Mouse (Mus musculus): ENCODE measurements around the gene Tmem107. TPM values are rescaled to one million over a fixed set of nuclear protein-coding genes. Genes with fewer than 3 reads are reported as not detected.

Tmem107 gene
- total and polyA plus RNA-seq, 2 experiments from 2014 or later: 41.7 to 45.6 TPM

GRCm38 (mm10) chr11:69121001-69121740 lies 50.6 kb downstream of the Tmem107 start:
- peak overlapping the region; percentile 73 for H3K9ac ChIP-seq
- H3K4me2 ChIP-seq (ENCODE audit: low read depth): peak overlapping the region; percentile 96
- H3K27ac ChIP-seq (ENCODE audit: low read depth, low read length): no peak overlapping the region
- no peaks in the 10 kb centered on the region for H3K36me3 ChIP-seq (ENCODE audit: insufficient read depth)
- DNase-seq (peak; percentile 11), ATAC-seq (no peak)
- H3K27me3 ChIP-seq (ENCODE audit: insufficient read depth, low read length): no peaks in the 10 kb centered on the region
- H3K9me3 ChIP-seq (ENCODE audit: low read length): no peaks in the 10 kb centered on the region
- WGBS: 4% methylated on average over 33 of the region's 33 CpGs
- peaks cover 18% of the 10 kb centered on the region for H3K4me1 ChIP-seq (ENCODE audit: insufficient read depth)
- no peak for TF ChIP-seq CTCF (IDR thresholded peaks at IDR 0.05; ENCODE audit: low read depth)
- peak overlapping the region; percentile 85 for H3K4me3 ChIP-seq (ENCODE audit: low read depth, low read length)

- H3K4me3 ChIP-seq (ENCODE audit: low read depth, low read length): peak overlapping the region; percentile 85
- no peaks in the 10 kb centered on the region for H3K36me3 ChIP-seq (ENCODE audit: insufficient read depth)
- H3K27ac ChIP-seq (ENCODE audit: low read depth, low read length): peak overlapping the region; percentile 75
- H3K27me3 ChIP-seq (ENCODE audit: insufficient read depth, low read length): no peaks in the 10 kb centered on the region
- WGBS: 3% methylated on average over 31 of the region's 32 CpGs
- peak overlapping the region; percentile 73 for H3K9ac ChIP-seq
- peaks cover 18% of the 10 kb centered on the region for H3K4me1 ChIP-seq (ENCODE audit: insufficient read depth)
- TF ChIP-seq CTCF (IDR thresholded peaks at IDR 0.05; ENCODE audit: low read depth): no peak
- no peaks in the 10 kb centered on the region for H3K9me3 ChIP-seq (ENCODE audit: low read length)
- peak overlapping the region; percentile 96 for H3K4me2 ChIP-seq (ENCODE audit: low read depth)
- ATAC-seq (no peak), DNase-seq (peak; percentile 61)
Measured at GRCm38 (mm10) chr11:69121741-69122335, 51.2 kb downstream of the Tmem107 start.

GRCm38 (mm10) chr11:69122336-69122951 lies 51.8 kb downstream of the Tmem107 start, which contains the start of gene 9130213A22Rik:
Gene 9130213A22Rik (minus strand): TSS chr11:69122589.
- Histone ChIP-seq H3K4me3 (ENCODE audit: low read depth, low read length) (peak within 1 kb of the TSS; percentile 85), H3K4me1 (ENCODE audit: insufficient read depth) (peaks cover 18% of the 10 kb centered on the region), H3K4me2 (ENCODE audit: low read depth) (peak within 1 kb of the TSS; percentile 96), H3K9me3 (ENCODE audit: low read length) (no peaks in the 10 kb centered on the region), H3K9ac (peak within 1 kb of the TSS; percentile 73), H3K36me3 (ENCODE audit: insufficient read depth) (no peaks in the 10 kb centered on the region), H3K27me3 (ENCODE audit: insufficient read depth, low read length) (no peaks in the 10 kb centered on the region), H3K27ac (ENCODE audit: low read depth, low read length) (peak within 1 kb of the TSS; percentile 75)
- peak; percentile 89 for DNase-seq
- WGBS: 1% methylated on average over 65 of the region's 66 CpGs
- ATAC-seq: peak; percentile 63
- peak; percentile 79 for TF ChIP-seq CTCF (IDR thresholded peaks at IDR 0.05; ENCODE audit: low read depth)

Other genes with a start within 250 kb of the Tmem107 start
- gene Ndel1, start 198.9 kb upstream of the Tmem107 start, total RNA-seq (2014; rRNA removed): 87.7 and 91.7 TPM in 2 replicates
- 111 and 113 TPM in 2 replicates for gene Ndel1, start 198.9 kb upstream of the Tmem107 start, polyA plus RNA-seq (2015; fragmentation: Nextera tagmentation; extraction: Ambion mirVana)
- gene Rnf222, start 182.3 kb upstream of the Tmem107 start, total RNA-seq (2014; rRNA removed): 0.24 TPM in 1 of 2 replicates, not detected in the other
- gene Rnf222, start 182.3 kb upstream of the Tmem107 start, polyA plus RNA-seq (2015; fragmentation: Nextera tagmentation; extraction: Ambion mirVana): not detected in 2 replicates
- 1,229 and 1,850 TPM in 2 replicates for gene Rpl26, start 169.2 kb upstream of the Tmem107 start, total RNA-seq (2014; rRNA removed)
- gene Rpl26, start 169.2 kb upstream of the Tmem107 start, polyA plus RNA-seq (2015; fragmentation: Nextera tagmentation; extraction: Ambion mirVana): 585 and 820 TPM in 2 replicates
- gene Odf4, start 143.7 kb upstream of the Tmem107 start, total RNA-seq (2014; rRNA removed): 0.77 and 2.0 TPM in 2 replicates
- 0.42 TPM in 1 of 2 replicates, not detected in the other for gene Odf4, start 143.7 kb upstream of the Tmem107 start, polyA plus RNA-seq (2015; fragmentation: Nextera tagmentation; extraction: Ambion mirVana)
- 12.0 and 13.8 TPM in 2 replicates for gene Arhgef15, start 113.3 kb upstream of the Tmem107 start, total RNA-seq (2014; rRNA removed)
- 9.6 and 17.8 TPM in 2 replicates for gene Arhgef15, start 113.3 kb upstream of the Tmem107 start, polyA plus RNA-seq (2015; fragmentation: Nextera tagmentation; extraction: Ambion mirVana)
- gene Slc25a35, start 102.7 kb upstream of the Tmem107 start, total RNA-seq (2014; rRNA removed): 1.3 and 1.4 TPM in 2 replicates
- 1.3 and 1.4 TPM in 2 replicates for gene Slc25a35, start 102.7 kb upstream of the Tmem107 start, polyA plus RNA-seq (2015; fragmentation: Nextera tagmentation; extraction: Ambion mirVana)
- 21.7 and 28.9 TPM in 2 replicates for gene Rangrf, start 95.6 kb upstream of the Tmem107 start, total RNA-seq (2014; rRNA removed)
- gene Rangrf, start 95.6 kb upstream of the Tmem107 start, polyA plus RNA-seq (2015; fragmentation: Nextera tagmentation; extraction: Ambion mirVana): 23.7 and 25.6 TPM in 2 replicates
- 22.9 and 29.7 TPM in 2 replicates for gene Pfas, start 62.3 kb upstream of the Tmem107 start, total RNA-seq (2014; rRNA removed)
- 9.8 and 14.2 TPM in 2 replicates for gene Pfas, start 62.3 kb upstream of the Tmem107 start, polyA plus RNA-seq (2015; fragmentation: Nextera tagmentation; extraction: Ambion mirVana)
- gene Ctc1, start 54.9 kb upstream of the Tmem107 start, total RNA-seq (2014; rRNA removed): 51.0 and 63.6 TPM in 2 replicates
- gene Ctc1, start 54.9 kb upstream of the Tmem107 start, polyA plus RNA-seq (2015; fragmentation: Nextera tagmentation; extraction: Ambion mirVana): 41.0 and 47.1 TPM in 2 replicates
- 8.5 and 12.5 TPM in 2 replicates for gene Aurkb, start 25.2 kb upstream of the Tmem107 start, total RNA-seq (2014; rRNA removed)
- 11.5 and 13.9 TPM in 2 replicates for gene Aurkb, start 25.2 kb upstream of the Tmem107 start, polyA plus RNA-seq (2015; fragmentation: Nextera tagmentation; extraction: Ambion mirVana)
- gene Borcs6, start 11.1 kb upstream of the Tmem107 start, total RNA-seq (2014; rRNA removed): 32.8 and 33.7 TPM in 2 replicates
- gene Borcs6, start 11.1 kb upstream of the Tmem107 start, polyA plus RNA-seq (2015; fragmentation: Nextera tagmentation; extraction: Ambion mirVana): 20.9 and 21.7 TPM in 2 replicates
- 76.8 and 104 TPM in 2 replicates for gene Vamp2, start 17.7 kb downstream of the Tmem107 start, total RNA-seq (2014; rRNA removed)
- 500 and 554 TPM in 2 replicates for gene Vamp2, start 17.7 kb downstream of the Tmem107 start, polyA plus RNA-seq (2015; fragmentation: Nextera tagmentation; extraction: Ambion mirVana)
- 16.5 and 38.3 TPM in 2 replicates for gene Per1, start 24.4 kb downstream of the Tmem107 start, total RNA-seq (2014; rRNA removed)
- gene Per1, start 24.4 kb downstream of the Tmem107 start, polyA plus RNA-seq (2015; fragmentation: Nextera tagmentation; extraction: Ambion mirVana): 15.2 and 16.7 TPM in 2 replicates
- gene Hes7, start 49.6 kb downstream of the Tmem107 start, total RNA-seq (2014; rRNA removed): 1.2 and 1.6 TPM in 2 replicates
- gene Hes7, start 49.6 kb downstream of the Tmem107 start, polyA plus RNA-seq (2015; fragmentation: Nextera tagmentation; extraction: Ambion mirVana): 1.1 and 1.3 TPM in 2 replicates
- 0.23 and 0.62 TPM in 2 replicates for gene 9130213A22Rik, start 51.8 kb downstream of the Tmem107 start, total RNA-seq (2014; rRNA removed)
- gene 9130213A22Rik, start 51.8 kb downstream of the Tmem107 start, polyA plus RNA-seq (2015; fragmentation: Nextera tagmentation; extraction: Ambion mirVana): 0.58 and 0.69 TPM in 2 replicates
- gene Aloxe3, start 55.1 kb downstream of the Tmem107 start, total RNA-seq (2014; rRNA removed): 10.0 and 11.6 TPM in 2 replicates
- 8.5 and 14.9 TPM in 2 replicates for gene Aloxe3, start 55.1 kb downstream of the Tmem107 start, polyA plus RNA-seq (2015; fragmentation: Nextera tagmentation; extraction: Ambion mirVana)
- 0.19 and 0.38 TPM in 2 replicates for gene Alox12b, start 86.2 kb downstream of the Tmem107 start, total RNA-seq (2014; rRNA removed)
- 0.15 and 0.46 TPM in 2 replicates for gene Alox12b, start 86.2 kb downstream of the Tmem107 start, polyA plus RNA-seq (2015; fragmentation: Nextera tagmentation; extraction: Ambion mirVana)
- 1.2 and 1.7 TPM in 2 replicates for gene Alox8, start 127.0 kb downstream of the Tmem107 start, total RNA-seq (2014; rRNA removed)
- gene Alox8, start 127.0 kb downstream of the Tmem107 start, polyA plus RNA-seq (2015; fragmentation: Nextera tagmentation; extraction: Ambion mirVana): 0.34 and 0.54 TPM in 2 replicates
- gene Gucy2e, start 166.2 kb downstream of the Tmem107 start, total RNA-seq (2014; rRNA removed): 0.67 and 0.77 TPM in 2 replicates
- 0.60 and 0.85 TPM in 2 replicates for gene Gucy2e, start 166.2 kb downstream of the Tmem107 start, polyA plus RNA-seq (2015; fragmentation: Nextera tagmentation; extraction: Ambion mirVana)